Mouse (Mus musculus) kidney, postnatal 4 days (tissue): ENCODE measurements around the gene Tead2.
A peak's percentile ranks its signal among the peaks of the same experiment; 100 is the strongest.

Source experiments
- DNase-seq, 2 experiments: peaks; one replicate each; pipeline ENCODE4 v3.0.0; 2021; ENCODE audit warnings: mixed read lengths in 2 of 2

Gene Tead2

DNA sequence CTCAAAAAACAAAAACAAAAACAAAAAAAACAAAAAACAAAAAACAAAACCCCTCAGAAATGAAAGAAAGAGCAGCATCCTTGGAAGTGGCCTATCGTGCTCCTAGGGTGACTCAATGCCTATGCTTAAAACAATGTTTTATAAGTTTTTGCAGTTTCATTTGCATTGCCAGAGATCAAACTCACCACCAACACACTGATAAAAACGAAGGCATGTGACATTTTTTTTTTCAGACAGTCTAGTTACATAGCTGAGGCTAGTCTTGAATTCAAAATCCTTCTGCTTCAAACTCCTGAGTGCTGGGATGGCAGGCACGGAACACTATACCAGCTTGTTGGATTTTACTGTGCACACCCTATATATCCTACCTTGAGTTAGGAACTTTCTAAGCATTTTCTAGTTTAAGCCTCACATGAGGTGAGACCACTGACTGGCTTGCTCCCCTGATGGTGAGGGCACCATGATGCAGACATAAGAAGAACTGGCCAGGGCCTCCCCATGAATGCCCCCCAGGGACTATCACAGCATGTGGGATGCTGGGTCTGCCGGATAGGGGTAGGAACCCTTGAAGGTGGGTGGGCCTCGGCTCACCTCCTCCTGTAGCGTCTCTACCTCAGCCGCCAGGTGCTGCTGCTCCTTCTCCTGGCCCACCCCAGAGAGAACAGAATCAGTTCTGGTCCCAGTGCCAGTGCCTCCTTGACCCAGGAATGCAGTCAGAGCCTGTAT lies 22.8 kb upstream of the Tead2 start:
- no peak for DNase-seq

DNA sequence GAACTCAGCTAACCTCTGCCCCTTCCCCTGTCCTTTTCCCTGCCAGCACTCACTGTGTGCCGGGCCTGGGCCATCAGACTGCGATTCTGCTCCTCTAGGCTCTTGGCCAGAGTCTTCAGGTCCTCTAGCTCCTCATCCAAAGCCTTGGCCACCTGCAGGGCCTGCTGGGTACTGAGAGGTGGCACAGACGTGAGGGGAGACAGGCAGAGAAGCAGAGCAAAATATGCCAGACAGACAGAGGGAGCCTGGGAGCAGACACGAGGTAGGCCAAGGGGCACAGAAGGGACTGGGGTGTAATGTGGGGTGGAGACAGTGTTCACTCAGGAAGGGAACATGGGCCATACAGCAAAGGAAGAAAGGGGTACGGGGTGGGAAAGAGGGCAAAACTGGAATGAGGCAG lies 22.1 kb upstream of the Tead2 start:
- DNase-seq = peak in 1 of 2 experiments; percentile 27

DNA sequence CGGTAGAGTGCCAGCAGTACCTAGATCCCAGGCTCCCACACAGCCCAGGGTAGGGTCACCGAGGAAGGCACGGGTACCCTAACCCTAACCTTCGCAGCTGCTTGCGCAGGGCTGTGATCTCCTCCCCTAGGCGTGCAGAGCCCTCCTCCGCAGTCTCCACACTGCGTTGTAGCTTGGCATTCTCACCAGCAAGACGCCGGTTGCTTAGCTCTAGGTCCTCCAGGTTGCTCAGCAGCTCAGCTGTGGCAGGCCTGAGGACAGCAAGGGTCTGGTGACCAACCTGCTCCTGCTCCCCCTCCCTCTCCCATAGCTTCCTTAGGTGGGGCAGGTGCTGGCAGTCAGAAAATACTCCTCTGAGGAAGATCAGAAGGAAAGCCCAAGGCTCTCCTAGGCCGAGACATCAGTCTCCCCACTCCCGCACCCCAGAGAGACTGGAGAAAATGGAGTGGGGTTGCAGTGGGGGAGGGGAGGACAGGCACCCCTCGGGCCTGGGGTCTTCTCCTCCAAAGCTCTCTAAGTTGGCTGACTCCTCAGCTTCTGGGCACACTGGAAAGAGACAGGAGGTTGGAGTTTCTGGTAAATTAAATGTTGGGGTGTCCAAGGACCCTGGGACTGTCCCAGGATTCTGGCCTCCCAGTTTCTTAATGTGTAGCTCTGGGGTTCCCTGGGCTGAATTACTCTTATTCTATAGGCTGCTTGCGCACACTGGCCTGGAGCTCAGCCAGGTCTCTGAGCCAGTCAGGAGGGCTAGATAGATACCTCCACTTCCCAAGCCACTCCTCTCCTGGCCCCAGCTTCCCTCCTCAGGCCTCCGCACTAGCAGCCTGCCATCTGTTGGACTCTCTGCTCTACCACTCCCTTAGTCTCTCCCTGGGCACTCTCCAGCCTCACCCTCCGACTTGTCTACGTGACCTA lies 21.4 kb upstream of the Tead2 start:
- no peak for DNase-seq

DNA sequence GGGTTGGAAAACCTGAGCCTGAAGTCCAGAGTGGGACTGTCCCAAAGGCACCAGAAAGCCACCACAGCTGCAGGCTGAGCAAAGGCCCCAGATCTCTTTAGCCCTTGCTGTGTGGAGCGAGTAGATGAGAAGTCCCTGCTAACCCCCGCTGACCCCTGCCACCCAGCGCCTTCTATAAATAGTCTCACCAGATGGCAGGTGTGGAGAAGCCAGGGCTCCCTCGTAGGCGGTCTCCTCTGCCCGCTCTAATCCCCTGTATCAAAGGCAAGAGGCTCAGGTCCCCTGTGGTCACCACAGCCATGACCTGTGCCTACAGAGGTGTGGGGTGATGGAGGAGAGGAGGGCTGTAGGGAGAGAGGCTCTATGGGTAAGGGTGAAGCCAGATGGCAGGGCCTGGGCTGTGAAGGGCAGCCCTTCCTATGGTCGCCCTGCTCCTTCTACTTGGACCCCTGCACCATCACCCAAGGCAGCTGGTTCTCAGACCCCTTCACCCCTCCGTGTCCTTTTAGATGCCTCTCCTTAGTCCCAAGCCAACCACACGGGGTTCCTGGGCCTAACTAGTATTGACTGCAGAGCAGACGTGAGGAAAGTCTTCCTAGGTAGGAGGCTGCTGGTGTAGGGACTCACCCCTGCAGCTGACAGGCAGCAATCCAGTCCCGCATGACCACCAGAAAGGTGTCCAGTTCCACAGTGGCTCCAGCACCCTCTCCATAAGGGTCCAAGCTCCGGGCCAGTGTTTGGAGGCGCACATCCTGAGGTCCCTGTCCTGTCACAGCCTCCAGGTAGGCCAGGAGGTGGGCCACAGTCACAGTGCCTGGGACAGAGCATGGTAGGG lies 20.0 kb upstream of the Tead2 start:
- DNase-seq = no peak

DNA sequence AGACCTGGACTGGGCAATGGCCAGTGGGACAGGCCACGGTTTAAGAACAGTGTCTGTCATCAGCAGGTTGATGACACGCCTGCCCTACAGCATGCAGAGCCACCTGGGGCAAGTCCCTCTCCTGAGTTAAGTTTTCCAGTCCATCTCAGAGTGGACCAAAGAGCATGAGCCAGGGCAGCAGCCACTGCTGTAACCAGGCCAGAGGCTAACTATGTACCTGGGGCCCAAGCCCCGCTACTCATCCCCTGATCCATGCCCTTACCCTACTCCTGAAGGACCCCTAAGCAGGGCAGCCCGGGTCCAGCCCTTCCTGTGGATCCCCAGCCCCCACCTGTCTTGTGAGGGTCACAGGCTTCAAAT lies 19.4 kb upstream of the Tead2 start:
- DNase-seq = no peak

DNA sequence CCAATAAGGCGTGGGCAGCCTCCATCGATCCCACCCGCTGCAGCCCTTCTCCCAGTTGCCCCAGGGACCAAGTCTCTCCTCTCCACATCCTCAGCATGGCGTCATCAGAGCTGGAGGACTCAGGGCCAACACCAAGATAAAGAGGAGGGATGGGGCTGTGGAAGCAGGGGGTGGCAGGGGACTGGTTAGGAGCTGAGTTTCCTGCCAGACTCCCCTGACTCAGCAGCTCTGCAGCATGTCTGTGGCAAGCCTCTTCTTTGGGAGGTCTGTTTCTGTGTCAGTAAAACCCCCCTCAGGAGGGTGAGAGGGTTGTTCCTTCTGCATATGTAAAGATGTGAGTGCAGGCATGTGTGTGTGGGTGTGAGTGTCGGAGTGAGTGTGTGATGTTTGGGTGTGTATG lies 18.6 kb upstream of the Tead2 start:
- no peak for DNase-seq

DNA sequence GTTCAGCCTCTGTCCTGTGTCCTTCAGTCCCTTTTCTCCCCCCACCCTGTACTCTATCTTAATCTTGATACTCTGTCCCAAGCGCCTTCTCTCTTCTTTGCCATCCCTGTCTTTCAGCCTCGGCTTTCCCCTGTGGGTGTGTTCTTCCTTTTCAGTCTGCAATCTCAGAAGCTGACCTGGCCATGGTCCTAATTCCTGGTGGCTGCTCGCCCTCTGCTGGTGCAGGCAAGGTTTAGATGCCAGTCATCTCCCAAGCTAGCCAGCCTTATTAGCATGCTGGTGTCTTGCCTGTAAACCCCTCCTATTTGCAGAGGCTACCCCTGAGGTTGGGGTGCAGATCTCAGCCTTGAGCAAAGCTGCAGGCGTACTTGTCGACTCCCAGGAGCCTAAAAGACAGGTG lies 17.1 kb upstream of the Tead2 start:
- DNase-seq = peak; percentile 82 to 87

DNA sequence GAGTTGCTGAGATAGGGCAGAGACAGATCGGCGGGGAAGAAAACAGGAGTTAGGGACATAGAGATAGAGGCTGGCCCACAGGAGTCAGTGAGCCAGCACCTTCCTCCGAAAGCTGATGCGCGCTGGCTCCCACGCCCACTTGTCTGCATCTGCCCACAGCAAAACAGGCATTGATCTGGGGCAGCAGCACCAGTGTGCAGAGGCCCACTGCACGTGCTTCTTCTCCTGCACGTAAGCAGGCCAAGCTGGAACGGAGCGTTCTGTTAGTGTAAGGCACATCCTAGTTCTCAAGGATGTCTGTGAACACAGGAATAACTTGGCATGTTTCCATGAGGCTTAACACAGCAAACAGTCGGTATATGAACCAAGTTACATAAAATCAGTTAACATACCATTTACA lies 16.6 kb upstream of the Tead2 start:
- DNase-seq = no peak

DNA sequence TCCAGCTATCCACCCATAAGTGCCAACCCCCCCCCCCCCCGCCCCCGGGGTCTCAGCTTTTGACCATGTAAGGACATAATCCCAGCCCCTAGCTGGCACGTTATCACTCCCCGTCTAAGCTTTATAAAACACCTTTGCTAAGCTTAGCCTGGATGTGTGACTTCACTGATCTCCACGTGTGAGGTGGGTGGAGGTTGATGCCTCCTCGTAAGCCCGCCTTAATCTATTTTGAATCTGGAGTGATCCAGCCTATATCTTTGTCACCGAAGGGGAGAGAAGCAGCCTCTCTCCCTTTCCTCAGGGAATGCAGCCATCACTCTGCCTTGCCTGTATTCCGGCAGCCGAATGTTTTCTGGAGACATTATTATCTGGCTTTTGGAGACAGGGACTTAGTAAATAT lies 12.9 kb upstream of the Tead2 start:
- DNase-seq = no peak

DNA sequence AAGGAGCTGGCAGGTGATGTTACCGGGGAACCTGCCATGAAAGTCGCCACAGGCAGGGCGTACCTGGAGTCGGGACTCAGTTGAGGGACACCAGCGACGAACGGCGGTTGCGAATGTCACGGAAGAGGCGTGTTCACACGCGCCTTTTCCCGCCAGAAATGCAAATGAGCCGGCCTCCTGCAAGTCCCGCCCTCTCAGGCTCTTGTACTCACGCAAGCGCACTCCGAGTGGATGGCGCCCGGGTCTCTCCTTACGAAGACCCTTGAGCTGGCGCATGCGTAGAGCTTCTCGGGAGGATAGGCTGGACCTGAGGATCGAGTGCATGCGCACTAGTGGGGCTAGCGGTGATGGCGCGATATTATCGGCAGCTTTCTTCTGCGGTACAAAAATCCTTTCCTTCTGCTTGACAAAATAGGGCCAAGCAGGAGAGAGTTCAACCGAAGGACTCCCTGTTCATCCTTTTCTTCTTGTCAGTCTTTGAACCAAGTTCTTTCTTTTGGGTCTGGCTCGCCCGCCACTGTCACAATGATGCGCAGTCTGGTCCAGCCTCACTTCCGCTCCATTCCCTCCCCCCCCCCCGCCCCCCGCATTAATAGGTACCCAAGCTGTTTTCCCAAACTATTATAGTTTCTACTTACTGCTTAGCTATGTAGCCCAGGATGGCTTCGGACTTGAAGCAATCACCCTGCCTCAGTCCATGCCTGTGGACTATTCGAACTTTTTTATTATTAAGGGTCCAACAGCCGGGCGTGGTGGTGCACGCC lies 11.0 kb upstream of the Tead2 start, which contains the start of gene Ccdc155:
Ccdc155 (minus strand) TSS at position 513 of the 764 bp plus-strand sequence.
- peak; percentile 95 to 97 for DNase-seq

DNA sequence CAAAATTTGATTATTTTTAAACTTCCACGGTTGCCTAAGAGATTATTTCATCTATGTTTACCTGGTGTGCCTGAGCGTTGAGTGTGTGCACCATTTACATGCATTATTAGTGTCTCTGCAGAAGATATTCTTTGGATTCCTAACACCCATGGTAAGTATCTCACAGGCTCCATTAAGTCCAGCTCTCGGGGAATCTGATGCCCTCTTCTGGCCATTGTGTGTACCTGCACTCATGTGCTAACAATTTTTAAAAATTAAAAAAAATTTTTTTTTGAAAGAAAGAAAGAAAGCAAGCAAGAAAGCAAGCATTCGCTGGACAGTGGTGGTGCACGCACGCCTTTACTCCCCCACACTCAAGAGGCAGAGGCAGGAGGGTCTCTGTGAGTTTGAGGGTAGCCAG lies 7.3 kb upstream of the Tead2 start:
- DNase-seq = no peak

DNA sequence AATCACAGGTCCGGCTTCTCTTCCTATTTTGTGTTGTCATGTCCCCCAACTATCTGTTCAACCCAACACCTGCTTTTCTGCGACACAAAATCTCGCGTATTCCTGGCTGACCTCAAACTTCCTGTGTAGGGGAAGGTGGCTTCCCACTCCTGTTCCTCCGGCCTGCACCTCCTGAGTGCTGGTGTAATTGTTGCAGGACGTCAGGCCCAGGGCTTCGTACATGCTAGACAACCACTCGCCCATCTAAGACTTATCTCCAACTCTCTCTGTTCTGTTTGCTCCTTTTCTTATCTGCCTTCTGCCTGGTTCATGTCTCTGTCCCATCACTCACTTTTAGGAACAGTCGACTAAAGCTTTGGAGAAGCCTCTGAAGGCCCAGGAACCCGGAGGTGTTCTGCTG lies 4.5 kb upstream of the Tead2 start:
- no peak for DNase-seq

DNA sequence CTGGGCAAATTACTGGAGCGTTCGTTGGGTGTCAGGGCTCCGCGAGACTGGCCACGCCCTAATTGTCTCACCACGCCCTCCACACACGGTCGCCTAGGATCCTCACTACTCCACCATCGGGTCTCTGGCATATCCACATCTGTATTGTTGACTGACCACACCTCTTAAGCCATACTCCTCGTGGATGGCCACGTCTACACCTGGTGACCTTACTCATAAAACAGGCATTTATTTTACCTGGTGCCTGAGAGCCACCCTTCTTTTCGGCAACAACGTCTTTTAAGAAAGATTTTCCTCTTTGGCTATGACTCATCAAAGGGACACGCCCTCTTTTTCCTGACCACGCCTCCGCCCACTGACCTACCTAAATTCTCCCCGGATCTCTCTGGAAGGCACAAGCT lies 3.7 kb upstream of the Tead2 start, which contains the start of gene Dkkl1:
Dkkl1 (minus strand) TSS at position 297 of the 401 bp plus-strand sequence.
- peak in 1 of 2 experiments; percentile 43 for DNase-seq

DNA sequence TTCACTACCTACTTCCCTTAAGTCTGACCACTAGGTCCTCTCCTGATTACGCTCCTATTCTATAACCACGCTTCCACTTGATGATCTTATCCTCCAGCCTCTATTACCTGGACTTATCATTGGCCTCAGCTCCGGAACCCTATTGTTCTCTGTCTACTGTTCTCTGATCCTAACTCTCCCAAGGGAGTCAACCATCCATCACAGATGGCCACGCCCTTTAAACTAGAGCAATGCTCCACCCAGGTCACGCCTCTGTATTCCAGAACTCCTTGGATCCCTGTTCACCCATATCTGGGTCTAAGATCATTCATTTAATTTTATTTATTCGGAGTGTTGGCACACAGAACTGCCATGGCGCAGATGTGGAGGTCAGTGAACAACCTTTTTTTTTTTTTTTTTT lies 3.2 kb upstream of the Tead2 start:
- no peak for DNase-seq

DNA sequence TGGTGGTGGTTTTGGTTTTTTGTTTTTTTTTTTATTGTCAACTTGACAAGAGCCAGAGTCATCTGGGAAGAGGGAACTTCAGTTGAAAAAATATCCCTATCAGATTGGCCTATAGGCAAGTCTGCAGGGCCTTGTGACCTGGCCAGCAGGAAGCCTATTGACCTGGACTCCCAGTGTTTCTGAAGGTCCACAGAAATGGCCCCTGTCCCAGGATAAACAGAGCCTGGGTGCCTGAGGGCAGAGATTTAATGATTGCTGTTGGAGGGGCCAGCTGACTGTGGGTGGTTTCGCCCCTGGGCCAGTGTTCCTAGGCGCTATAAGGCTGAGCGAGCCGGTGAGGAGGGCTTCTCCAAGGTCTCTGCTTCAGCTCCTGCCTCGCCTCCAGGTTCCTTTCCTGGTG lies 1.8 kb upstream of the Tead2 start:
- DNase-seq = no peak

DNA sequence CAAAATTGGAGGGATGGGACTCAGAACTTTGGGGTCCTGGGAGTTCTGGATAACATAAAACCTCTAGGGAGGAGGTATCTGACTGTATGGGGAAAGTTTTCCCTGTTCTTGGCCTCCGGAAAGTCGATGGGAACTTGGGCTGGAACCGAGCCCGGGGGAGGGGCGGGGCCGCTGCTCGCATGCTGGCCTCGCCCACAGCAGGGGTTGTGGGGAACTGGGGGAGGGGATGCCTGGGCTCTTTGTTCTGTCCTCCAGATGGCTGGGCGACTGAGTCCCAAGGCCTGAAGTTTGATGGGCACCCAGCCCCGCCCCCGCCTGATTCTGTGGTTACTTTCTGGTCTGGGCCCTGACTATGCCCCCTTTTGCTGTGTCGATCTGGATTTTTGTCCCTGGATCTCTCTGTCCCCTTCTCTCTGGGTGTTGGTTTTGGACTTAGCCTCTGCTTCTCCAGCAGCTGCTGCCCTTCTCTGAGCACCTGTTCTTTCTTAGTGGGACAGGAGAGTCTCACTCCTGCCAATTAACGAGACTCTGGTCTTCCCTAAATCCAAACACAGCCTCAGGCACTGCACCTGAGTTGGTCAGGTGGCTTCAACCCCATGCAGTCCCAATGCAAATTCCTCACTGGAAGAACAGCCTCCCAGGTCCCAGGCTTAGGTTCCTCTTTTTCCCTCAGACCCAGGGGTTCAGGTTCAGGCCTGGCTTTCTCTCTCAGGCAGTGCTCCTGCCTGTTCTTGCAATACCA lies 1.1 kb downstream of the Tead2 start:
- DNase-seq = peak; percentile 93 to 95

DNA sequence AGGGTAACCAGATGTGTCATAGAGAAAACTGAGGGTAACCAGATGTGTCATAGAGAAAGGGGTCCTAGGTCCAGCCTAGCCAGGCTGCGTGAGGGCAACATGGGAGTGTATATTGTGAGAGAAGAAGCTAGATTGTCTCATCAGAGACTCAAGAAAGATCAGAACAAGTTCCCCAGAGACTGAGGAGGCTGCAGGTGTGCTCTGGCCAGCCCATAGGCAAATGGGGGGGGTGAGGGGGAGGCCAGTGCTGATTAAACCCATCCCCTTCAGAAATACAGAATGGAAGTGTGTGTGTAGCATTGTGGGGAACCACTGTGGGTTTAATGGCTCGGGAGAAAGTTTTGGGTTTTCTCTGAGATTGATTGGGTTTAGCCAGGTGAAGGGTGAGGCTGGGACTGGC lies 6.1 kb downstream of the Tead2 start:
- no peak for DNase-seq

DNA sequence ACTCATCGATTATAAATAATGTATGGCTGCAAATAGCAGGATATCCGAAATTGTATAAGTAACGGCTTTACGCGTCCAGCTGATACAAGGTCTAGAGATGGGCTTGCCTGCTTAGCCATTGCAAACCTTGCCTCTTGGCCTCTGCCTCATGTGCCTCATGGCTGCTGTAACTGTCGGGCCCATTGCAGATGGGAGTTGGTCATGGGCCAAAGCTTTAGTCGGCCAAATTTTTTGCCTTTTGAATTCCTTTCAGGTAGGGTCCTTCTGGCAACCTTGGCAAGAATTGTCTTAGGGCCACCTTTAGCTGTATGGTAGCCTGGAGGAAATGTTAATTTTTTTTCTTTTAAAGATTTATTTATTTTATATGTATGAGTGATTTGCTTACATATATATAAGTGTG lies 9.3 kb downstream of the Tead2 start:
- DNase-seq = no peak

DNA sequence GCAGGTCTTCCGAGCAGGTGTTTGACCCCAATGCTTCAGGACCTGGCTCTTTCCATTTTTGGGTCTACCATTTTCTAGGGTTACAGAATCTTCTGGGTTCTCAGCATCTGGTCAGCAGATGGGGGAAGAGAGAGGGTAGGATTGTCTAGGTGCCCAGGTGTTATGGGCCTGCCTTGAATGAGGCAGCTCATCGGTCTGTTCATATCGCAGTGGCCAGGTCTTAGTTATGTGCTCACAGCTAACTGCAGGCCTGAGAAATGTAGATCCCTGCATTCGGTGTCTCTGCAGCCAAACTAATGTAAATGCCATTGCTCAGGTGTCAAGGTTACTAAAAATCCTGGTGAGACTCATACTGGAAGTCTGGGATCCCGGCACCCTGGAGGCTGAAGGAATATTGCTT lies 10.9 kb downstream of the Tead2 start:
- no peak for DNase-seq

DNA sequence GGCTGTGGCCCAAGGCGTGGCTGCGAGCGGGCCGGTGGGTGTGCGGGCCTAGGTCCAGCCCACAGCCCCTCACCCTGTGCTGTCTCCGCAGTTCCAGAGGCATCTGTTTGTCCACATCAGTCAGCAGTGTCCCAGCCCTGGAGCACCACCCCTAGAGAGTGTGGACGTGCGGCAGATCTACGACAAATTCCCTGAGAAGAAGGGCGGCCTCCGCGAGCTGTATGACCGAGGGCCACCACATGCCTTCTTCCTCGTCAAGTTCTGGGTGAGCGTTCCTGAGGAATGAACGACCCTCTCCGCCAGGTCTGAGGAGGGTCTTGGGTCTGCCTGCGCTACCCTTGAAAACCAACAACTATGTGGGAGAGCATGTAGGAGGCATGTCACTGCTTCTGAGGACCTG lies 13.0 kb downstream of the Tead2 start:
- peak in 1 of 2 experiments; percentile 1 for DNase-seq

DNA sequence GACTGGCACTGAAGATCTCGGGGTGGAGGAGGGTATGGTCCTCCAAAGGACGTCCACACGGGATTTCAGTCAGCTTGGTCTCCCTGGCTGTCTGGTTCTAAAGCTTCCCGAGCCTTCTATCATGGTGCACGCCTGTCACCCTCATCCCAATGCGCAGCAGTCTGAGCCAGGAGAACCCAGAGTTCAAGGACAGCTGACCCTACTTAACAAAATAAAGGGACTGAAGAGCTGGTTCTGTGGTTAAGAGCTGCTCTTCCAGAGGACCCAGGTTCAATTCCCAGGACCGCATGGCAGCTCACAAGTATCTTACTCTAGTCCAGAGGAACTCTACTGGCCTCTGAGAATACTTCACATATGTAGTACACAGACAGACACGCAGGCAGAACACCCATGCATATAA lies 13.5 kb downstream of the Tead2 start:
- DNase-seq = no peak
